Mouse (Mus musculus): ENCODE data around the gene Chd6. TPM values are rescaled to one million over a fixed set of nuclear protein-coding genes. Genes with fewer than 3 reads are reported as not detected.

The Chd6 gene
- polyA plus RNA-seq, 1 experiment from 2014 or later = 37.0 TPM

GRCm38 (mm10) chr2:161044492-161045201, 64.2 kb downstream of the Chd6 start:
- WGBS = 41% methylated on average over 8 of the region's 8 CpGs
- Histone ChIP-seq H3K36me3 (ENCODE audit: control insufficient read depth, insufficient read depth) (peaks cover 13% of the 10 kb centered on the region), H3K9me3 (ENCODE audit: control insufficient read depth, low read length) (no peaks in the 10 kb centered on the region), H3K27me3 (replicated peaks; ENCODE audit: control insufficient read depth, insufficient read depth, low read length) (no peaks in the 10 kb centered on the region), H3K27ac (ENCODE audit: low read length) (0 out of 2 replicates have a peak overlapping the region, but pooled peaks have one; percentile 37), H3K9ac (replicated peaks; ENCODE audit: low read depth, low read length) (no peak overlapping the region), H3K4me3 (replicated peaks; ENCODE audit: low read length) (no peak overlapping the region), H3K4me2 (ENCODE audit: low read length) (no peak overlapping the region; the same call in 1 of the 2 replicates), H3K4me1 (replicated peaks; ENCODE audit: control insufficient read depth, insufficient read depth, low read length) (peaks cover 15% of the 10 kb centered on the region)
- ATAC-seq = peak; percentile 90

GRCm38 (mm10) chr2:161042874-161043273, 66.0 kb downstream of the Chd6 start:
- ATAC-seq = no peak
- no peaks in the 10 kb centered on the region for H3K9me3 ChIP-seq (ENCODE audit: control insufficient read depth, low read length)
- H3K27ac ChIP-seq (ENCODE audit: low read length) = no peak overlapping the region
- H3K4me3 ChIP-seq (replicated peaks; ENCODE audit: low read length) = no peak overlapping the region
- no peaks in the 10 kb centered on the region for H3K27me3 ChIP-seq (replicated peaks; ENCODE audit: control insufficient read depth, insufficient read depth, low read length)
- H3K36me3 ChIP-seq (ENCODE audit: control insufficient read depth, insufficient read depth) = peaks cover 25% of the 10 kb centered on the region
- H3K9ac ChIP-seq (replicated peaks; ENCODE audit: low read depth, low read length) = no peak overlapping the region
- WGBS = 78% methylated on average over 3 of the region's 3 CpGs
- no peak overlapping the region for H3K4me2 ChIP-seq (ENCODE audit: low read length)
- H3K4me1 ChIP-seq (replicated peaks; ENCODE audit: control insufficient read depth, insufficient read depth, low read length) = peaks cover 15% of the 10 kb centered on the region

- no peak overlapping the region for H3K9ac ChIP-seq (replicated peaks; ENCODE audit: low read depth, low read length)
- no peak overlapping the region for H3K27ac ChIP-seq (ENCODE audit: low read length)
- H3K4me2 ChIP-seq (ENCODE audit: low read length) = no peak overlapping the region
- no peak overlapping the region for H3K4me3 ChIP-seq (replicated peaks; ENCODE audit: low read length)
- 77% methylated on average over 4 of the region's 4 CpGs for WGBS
- H3K9me3 ChIP-seq (ENCODE audit: control insufficient read depth, low read length) = no peaks in the 10 kb centered on the region
- peaks cover 15% of the 10 kb centered on the region for H3K4me1 ChIP-seq (replicated peaks; ENCODE audit: control insufficient read depth, insufficient read depth, low read length)
- no peak for ATAC-seq
- peaks cover 29% of the 10 kb centered on the region for H3K36me3 ChIP-seq (ENCODE audit: control insufficient read depth, insufficient read depth)
- H3K27me3 ChIP-seq (replicated peaks; ENCODE audit: control insufficient read depth, insufficient read depth, low read length) = no peaks in the 10 kb centered on the region
Measured at GRCm38 (mm10) chr2:161040743-161041142, 68.1 kb downstream of the Chd6 start.

GRCm38 (mm10) chr2:161037766-161038165, 71.1 kb downstream of the Chd6 start:
- H3K36me3 ChIP-seq (ENCODE audit: control insufficient read depth, insufficient read depth) = peaks cover 29% of the 10 kb centered on the region
- 92% methylated on average over 3 of the region's 3 CpGs for WGBS

GRCm38 (mm10) chr2:161033141-161033540, 75.7 kb downstream of the Chd6 start:
- H3K27me3 ChIP-seq (replicated peaks; ENCODE audit: control insufficient read depth, insufficient read depth, low read length) = no peaks in the 10 kb centered on the region
- no peak overlapping the region for H3K9ac ChIP-seq (replicated peaks; ENCODE audit: low read depth, low read length)
- no peaks in the 10 kb centered on the region for H3K9me3 ChIP-seq (ENCODE audit: control insufficient read depth, low read length)
- H3K4me2 ChIP-seq (ENCODE audit: low read length) = no peak overlapping the region
- ATAC-seq = no peak
- H3K27ac ChIP-seq (ENCODE audit: low read length) = no peak overlapping the region
- no peaks in the 10 kb centered on the region; the same call in 1 of the 2 replicates for H3K4me1 ChIP-seq (replicated peaks; ENCODE audit: control insufficient read depth, insufficient read depth, low read length)
- H3K4me3 ChIP-seq (replicated peaks; ENCODE audit: low read length) = no peak overlapping the region
- peaks cover 16% of the 10 kb centered on the region for H3K36me3 ChIP-seq (ENCODE audit: control insufficient read depth, insufficient read depth)

More at GRCm38 (mm10) chr2:161037766-161038165, 71.1 kb downstream of the Chd6 start:
- H3K9ac ChIP-seq (replicated peaks; ENCODE audit: low read depth, low read length) = no peak overlapping the region
- no peaks in the 10 kb centered on the region for H3K9me3 ChIP-seq (ENCODE audit: control insufficient read depth, low read length)
- H3K27ac ChIP-seq (ENCODE audit: low read length) = no peak overlapping the region
- no peak overlapping the region for H3K4me3 ChIP-seq (replicated peaks; ENCODE audit: low read length)
- H3K4me1 ChIP-seq (replicated peaks; ENCODE audit: control insufficient read depth, insufficient read depth, low read length) = no peaks in the 10 kb centered on the region
- no peak for ATAC-seq
- H3K27me3 ChIP-seq (replicated peaks; ENCODE audit: control insufficient read depth, insufficient read depth, low read length) = no peaks in the 10 kb centered on the region
- no peak overlapping the region for H3K4me2 ChIP-seq (ENCODE audit: low read length)

- peaks cover 11% of the 10 kb centered on the region for H3K36me3 ChIP-seq (ENCODE audit: control insufficient read depth, insufficient read depth)
- H3K27me3 ChIP-seq (replicated peaks; ENCODE audit: control insufficient read depth, insufficient read depth, low read length) = no peaks in the 10 kb centered on the region
- no peaks in the 10 kb centered on the region for H3K9me3 ChIP-seq (ENCODE audit: control insufficient read depth, low read length)
- no peak overlapping the region for H3K4me2 ChIP-seq (ENCODE audit: low read length)
- no peak for ATAC-seq
- WGBS = 73% methylated on average over 7 of the region's 7 CpGs
- no peak overlapping the region for H3K27ac ChIP-seq (ENCODE audit: low read length)
- H3K4me1 ChIP-seq (replicated peaks; ENCODE audit: control insufficient read depth, insufficient read depth, low read length) = no peaks in the 10 kb centered on the region; the same call in 1 of the 2 replicates
- no peak overlapping the region for H3K4me3 ChIP-seq (replicated peaks; ENCODE audit: low read length)
- H3K9ac ChIP-seq (replicated peaks; ENCODE audit: low read depth, low read length) = no peak overlapping the region
Measured at GRCm38 (mm10) chr2:161032394-161032793, 76.5 kb downstream of the Chd6 start.

- no peak overlapping the region for H3K4me3 ChIP-seq (replicated peaks; ENCODE audit: low read length)
- 75% methylated on average over 1 of the region's 1 CpGs for WGBS
- no peak overlapping the region for H3K4me2 ChIP-seq (ENCODE audit: low read length)
- no peaks in the 10 kb centered on the region for H3K9me3 ChIP-seq (ENCODE audit: control insufficient read depth, low read length)
- no peaks in the 10 kb centered on the region for H3K4me1 ChIP-seq (replicated peaks; ENCODE audit: control insufficient read depth, insufficient read depth, low read length)
- H3K36me3 ChIP-seq (ENCODE audit: control insufficient read depth, insufficient read depth) = peaks cover 22% of the 10 kb centered on the region
- H3K9ac ChIP-seq (replicated peaks; ENCODE audit: low read depth, low read length) = no peak overlapping the region
- H3K27me3 ChIP-seq (replicated peaks; ENCODE audit: control insufficient read depth, insufficient read depth, low read length) = no peaks in the 10 kb centered on the region
- no peak overlapping the region for H3K27ac ChIP-seq (ENCODE audit: low read length)
- ATAC-seq = no peak
Measured at GRCm38 (mm10) chr2:161024606-161025005, 84.3 kb downstream of the Chd6 start.

- 18% methylated on average over 4 of the region's 4 CpGs for WGBS
- H3K9me3 ChIP-seq (ENCODE audit: control insufficient read depth, low read length) = no peaks in the 10 kb centered on the region
- no peak overlapping the region for H3K4me2 ChIP-seq (ENCODE audit: low read length)
- no peak overlapping the region for H3K27ac ChIP-seq (ENCODE audit: low read length)
- no peaks in the 10 kb centered on the region for H3K27me3 ChIP-seq (replicated peaks; ENCODE audit: control insufficient read depth, insufficient read depth, low read length)
- no peak overlapping the region for H3K4me3 ChIP-seq (replicated peaks; ENCODE audit: low read length)
- ATAC-seq = peak; percentile 55; the same call in 1 of the 2 replicates
- peaks cover 40% of the 10 kb centered on the region for H3K36me3 ChIP-seq (ENCODE audit: control insufficient read depth, insufficient read depth)
- no peak overlapping the region for H3K9ac ChIP-seq (replicated peaks; ENCODE audit: low read depth, low read length)
- peaks cover 7% of the 10 kb centered on the region for H3K4me1 ChIP-seq (replicated peaks; ENCODE audit: control insufficient read depth, insufficient read depth, low read length)
Measured at GRCm38 (mm10) chr2:161017913-161018312, 91.0 kb downstream of the Chd6 start.

GRCm38 (mm10) chr2:161012577-161013251, 96.2 kb downstream of the Chd6 start:
- WGBS = 92% methylated on average over 16 of the region's 16 CpGs
- ATAC-seq = no peak

More at GRCm38 (mm10) chr2:161012577-161013251, 96.2 kb downstream of the Chd6 start:
- H3K4me1 ChIP-seq (replicated peaks; ENCODE audit: control insufficient read depth, insufficient read depth, low read length) = 0 out of 2 replicates have a peak, but pooled peaks cover under 1% of the 10 kb centered on the region
- H3K9ac ChIP-seq (replicated peaks; ENCODE audit: low read depth, low read length) = no peak overlapping the region
- no peaks in the 10 kb centered on the region for H3K9me3 ChIP-seq (ENCODE audit: control insufficient read depth, low read length)
- H3K4me2 ChIP-seq (ENCODE audit: low read length) = no peak overlapping the region
- H3K36me3 ChIP-seq (ENCODE audit: control insufficient read depth, insufficient read depth) = peaks cover 50% of the 10 kb centered on the region
- H3K27me3 ChIP-seq (replicated peaks; ENCODE audit: control insufficient read depth, insufficient read depth, low read length) = no peaks in the 10 kb centered on the region
- H3K27ac ChIP-seq (ENCODE audit: low read length) = no peak overlapping the region
- no peak overlapping the region for H3K4me3 ChIP-seq (replicated peaks; ENCODE audit: low read length)
